Mouse (Mus musculus) thymus, postnatal 4 days (tissue): ENCODE measurements at regions not wholly inside any gene's neighbourhood (a gene's known extent, or its start where the extent isn't known, plus 50 kb on each side); places are given as distances from the start of the nearest gene placed in this dataset.

ENCODE experiments used
- DNase-seq: peaks from one replicate; pipeline ENCODE4 v3.0.0; 2021

GRCm38 (mm10) chr3:38034138-38034537, 309.8 kb upstream of the Gm5148 start:
- DNase-seq, result no peak

- no peak for DNase-seq
Observed at GRCm38 (mm10) chr3:38014768-38015167, 290.5 kb upstream of the Gm5148 start.

- DNase-seq, result peak; percentile 73
Observed at GRCm38 (mm10) chr3:38009168-38009567, 284.9 kb upstream of the Gm5148 start.

GRCm38 (mm10) chr3:38008321-38008720, 284.0 kb upstream of the Gm5148 start:
- no peak for DNase-seq

- DNase-seq, result no peak
Observed at GRCm38 (mm10) chr3:38007626-38008025, 283.3 kb upstream of the Gm5148 start.

- no peak for DNase-seq
Observed at GRCm38 (mm10) chr3:38002275-38002674, 278.0 kb upstream of the Gm5148 start.

- no peak for DNase-seq
Observed at GRCm38 (mm10) chr3:37999779-38000178, 275.5 kb upstream of the Gm5148 start.

- no peak for DNase-seq
Observed at GRCm38 (mm10) chr3:37997998-37998397, 273.7 kb upstream of the Gm5148 start.

GRCm38 (mm10) chr3:37989992-37990391, 265.7 kb upstream of the Gm5148 start:
- DNase-seq, result no peak

- DNase-seq, result no peak
Observed at GRCm38 (mm10) chr3:37987775-37988505, 263.6 kb upstream of the Gm5148 start.

GRCm38 (mm10) chr3:37987007-37987774, 262.9 kb upstream of the Gm5148 start:
- DNase-seq, result no peak

GRCm38 (mm10) chr3:37984706-37985105, 260.4 kb upstream of the Gm5148 start:
- no peak for DNase-seq

- no peak for DNase-seq
Observed at GRCm38 (mm10) chr3:37981481-37982180, 257.3 kb upstream of the Gm5148 start.

- DNase-seq, result peak; percentile 83
Observed at GRCm38 (mm10) chr3:37979871-37980270, 255.6 kb upstream of the Gm5148 start.

GRCm38 (mm10) chr3:37978481-37978880, 254.2 kb upstream of the Gm5148 start:
- peak; percentile 55 for DNase-seq

- peak; percentile 29 for DNase-seq
Observed at GRCm38 (mm10) chr3:37977453-37977852, 253.2 kb upstream of the Gm5148 start.

- no peak for DNase-seq
Observed at GRCm38 (mm10) chr3:37976566-37976965, 252.3 kb upstream of the Gm5148 start.

- DNase-seq, result no peak
Observed at GRCm38 (mm10) chr3:37975194-37975756, 251.0 kb upstream of the Gm5148 start.

GRCm38 (mm10) chr3:37972931-37973330, 248.6 kb upstream of the Gm5148 start:
- DNase-seq, result no peak

GRCm38 (mm10) chr3:37971240-37971639, 246.9 kb upstream of the Gm5148 start:
- no peak for DNase-seq

- no peak for DNase-seq
Observed at GRCm38 (mm10) chr3:37968654-37969053, 244.4 kb upstream of the Gm5148 start.

- no peak for DNase-seq
Observed at GRCm38 (mm10) chr3:37965221-37965620, 240.9 kb upstream of the Gm5148 start.

- no peak for DNase-seq
Observed at GRCm38 (mm10) chr3:37964083-37964482, 239.8 kb upstream of the Gm5148 start.
